Mouse (Mus musculus): ENCODE data around the gene Iffo2. TPM values are rescaled to one million over a fixed set of nuclear protein-coding genes. Genes with fewer than 3 reads are reported as not detected.

Gene Iffo2
- total and polyA plus RNA-seq, 2 experiments from 2014 or later, result 5.8 to 18.1 TPM

DNA sequence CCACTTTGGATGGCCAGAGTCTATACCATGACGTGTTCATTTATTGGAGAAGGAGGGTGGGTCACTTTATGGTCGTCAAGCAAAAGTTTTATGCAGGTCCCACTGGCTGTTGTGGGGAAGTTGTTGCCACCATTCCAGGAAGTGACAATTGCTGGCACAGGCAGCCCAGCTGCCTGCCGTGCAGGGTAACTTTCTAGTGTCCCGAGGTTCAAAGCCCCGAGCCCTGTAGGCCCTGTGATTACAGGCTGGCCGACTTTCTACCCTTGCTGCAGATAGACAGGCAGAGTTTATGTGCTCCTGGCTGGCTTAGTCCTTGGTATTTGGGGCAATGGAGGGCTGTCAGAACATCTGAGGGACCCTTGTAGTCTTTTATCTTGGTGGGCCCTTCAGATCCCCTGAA, 49.1 kb downstream of the Iffo2 start:
- DNase-seq (ENCODE audit: low spot score) (no peak), ATAC-seq (ENCODE audit: low FRiP score) (no peak)
- no peak overlapping the region for H3K4me3 ChIP-seq (ENCODE audit: low read depth, low read length)
- H3K9ac ChIP-seq (replicated peaks; ENCODE audit: low read length, poor library complexity, severe bottlenecking), result no peak overlapping the region
- H3K27ac ChIP-seq (ENCODE audit: low read depth, low read length), result no peak overlapping the region
- no peaks in the 10 kb centered on the region for H3K9me3 ChIP-seq (ENCODE audit: low read length)
- H3K4me2 ChIP-seq (ENCODE audit: low read depth, low read length, poor library complexity, severe bottlenecking), result no peak overlapping the region
- TF ChIP-seq CTCF (IDR thresholded peaks at IDR 0.05), result no peak
- no peaks in the 10 kb centered on the region for H3K27me3 ChIP-seq (ENCODE audit: insufficient read depth, low read length)
- no peaks in the 10 kb centered on the region for H3K36me3 ChIP-seq (ENCODE audit: insufficient read depth, low read length)
- WGBS, result 62% methylated on average over 6 of the region's 6 CpGs
- peaks cover 39% of the 10 kb centered on the region for H3K4me1 ChIP-seq (ENCODE audit: insufficient read depth, low read length)

DNA sequence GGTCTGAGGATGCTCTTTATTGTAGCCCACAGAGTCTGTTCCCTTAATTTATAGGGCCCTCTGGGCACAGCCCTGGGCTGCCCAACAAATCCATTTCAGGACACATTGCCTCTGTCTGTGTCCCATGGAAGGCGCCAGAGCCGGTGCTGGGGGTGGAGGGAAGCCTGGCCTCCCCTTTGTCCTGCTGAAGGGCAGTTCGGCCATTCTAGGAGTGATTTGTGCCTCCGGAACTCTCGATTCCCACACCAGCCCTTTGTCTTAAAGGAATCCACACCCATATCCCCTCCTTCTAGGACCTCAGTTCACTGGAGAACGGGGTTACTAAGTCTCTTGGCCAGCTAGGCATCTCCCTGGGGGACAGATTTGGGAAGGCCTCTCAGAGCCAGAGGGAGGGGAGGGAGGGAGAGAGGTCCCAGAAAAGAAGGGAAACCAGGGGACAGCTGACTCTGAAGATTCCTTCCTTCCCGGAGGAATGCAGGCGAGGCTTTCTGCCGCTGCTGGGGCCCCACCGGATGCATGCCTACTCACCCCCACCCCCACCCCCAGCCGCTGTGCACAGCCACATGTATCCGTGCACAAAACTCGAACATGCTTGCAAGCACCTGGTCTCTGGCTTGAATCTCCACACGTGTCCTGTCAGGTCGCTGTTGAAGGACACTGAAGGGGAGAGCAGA, 50.5 kb downstream of the Iffo2 start:
- Histone ChIP-seq H3K27ac (ENCODE audit: low read depth, low read length) (peak overlapping the region; percentile 51), H3K4me1 (ENCODE audit: insufficient read depth, low read length) (peaks cover 39% of the 10 kb centered on the region), H3K9ac (replicated peaks; ENCODE audit: low read length, poor library complexity, severe bottlenecking) (peak overlapping the region; percentile 34), H3K36me3 (ENCODE audit: insufficient read depth, low read length) (no peaks in the 10 kb centered on the region), H3K4me3 (ENCODE audit: low read depth, low read length) (peak overlapping the region; percentile 25), H3K27me3 (ENCODE audit: insufficient read depth, low read length) (no peaks in the 10 kb centered on the region), H3K4me2 (ENCODE audit: low read depth, low read length, poor library complexity, severe bottlenecking) (peak overlapping the region; percentile 53), H3K9me3 (ENCODE audit: low read length) (no peaks in the 10 kb centered on the region)
- no peak for TF ChIP-seq CTCF (IDR thresholded peaks at IDR 0.05)
- DNase-seq (ENCODE audit: low spot score), result peak; percentile 33
- ATAC-seq (ENCODE audit: low FRiP score), result no peak
- WGBS, result 8% methylated on average over 15 of the region's 15 CpGs

DNA sequence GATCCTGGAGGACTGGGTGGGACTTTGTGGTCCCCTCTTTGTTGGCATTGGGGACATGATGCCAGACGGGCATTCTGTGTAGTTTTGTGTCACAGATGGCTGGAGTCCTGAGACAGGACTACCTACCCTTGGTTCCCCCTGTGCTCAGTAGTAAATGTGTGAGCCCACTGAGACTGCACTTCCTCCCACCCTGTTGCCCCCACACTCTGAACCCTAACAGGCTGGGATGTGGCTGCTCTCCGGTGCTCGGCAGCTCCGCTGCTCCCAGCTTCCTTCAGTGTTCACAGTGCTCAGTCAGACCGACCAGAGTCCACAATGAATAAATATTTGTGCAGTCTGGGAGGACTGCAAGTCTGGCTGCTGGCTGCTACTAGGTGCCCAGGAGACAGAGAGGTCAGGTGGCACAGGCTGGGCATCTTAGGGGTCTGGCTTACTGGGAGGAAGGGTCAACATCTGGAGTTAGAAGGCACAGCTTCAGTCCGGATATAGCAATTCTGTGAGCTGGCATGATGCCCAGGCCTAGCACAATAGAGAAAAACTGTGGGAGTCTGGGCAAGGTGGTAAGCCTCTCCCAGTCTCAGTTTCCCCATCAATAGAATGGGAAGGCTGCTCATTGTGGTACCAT, 51.2 kb downstream of the Iffo2 start:
- peak overlapping the region; percentile 34 for H3K9ac ChIP-seq (replicated peaks; ENCODE audit: low read length, poor library complexity, severe bottlenecking)
- H3K27me3 ChIP-seq (ENCODE audit: insufficient read depth, low read length), result no peaks in the 10 kb centered on the region
- ATAC-seq (ENCODE audit: low FRiP score) (no peak), DNase-seq (ENCODE audit: low spot score) (no peak)
- TF ChIP-seq CTCF (IDR thresholded peaks at IDR 0.05), result no peak
- peak overlapping the region; percentile 53 for H3K4me2 ChIP-seq (ENCODE audit: low read depth, low read length, poor library complexity, severe bottlenecking)
- no peaks in the 10 kb centered on the region for H3K36me3 ChIP-seq (ENCODE audit: insufficient read depth, low read length)
- peak overlapping the region; percentile 25; the same call in 1 of the 2 replicates for H3K4me3 ChIP-seq (ENCODE audit: low read depth, low read length)
- H3K9me3 ChIP-seq (ENCODE audit: low read length), result no peaks in the 10 kb centered on the region
- peaks cover 33% of the 10 kb centered on the region for H3K4me1 ChIP-seq (ENCODE audit: insufficient read depth, low read length)
- peak overlapping the region; percentile 51 for H3K27ac ChIP-seq (ENCODE audit: low read depth, low read length)
- 37% methylated on average over 6 of the region's 6 CpGs for WGBS

DNA sequence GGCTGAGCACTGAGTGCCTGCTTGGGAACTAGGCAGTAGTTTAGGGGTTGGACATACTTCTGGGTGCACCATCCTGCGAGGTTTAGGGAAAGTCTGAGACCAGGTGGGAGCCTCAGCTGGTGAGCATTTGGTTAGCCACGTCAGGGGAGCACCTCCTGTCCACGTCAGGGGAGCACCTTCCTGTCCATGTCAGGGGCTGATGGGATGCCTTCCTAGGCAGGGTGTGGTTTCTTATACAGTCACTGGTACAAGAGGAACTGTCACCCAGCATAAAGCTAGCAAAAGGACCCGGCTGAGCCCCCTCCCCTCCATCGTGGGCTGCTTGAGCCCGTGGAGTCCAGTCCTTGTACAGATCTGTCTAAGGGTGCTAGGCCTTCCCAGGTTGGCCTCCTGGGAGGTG, 52.0 kb downstream of the Iffo2 start:
- WGBS, result 83% methylated on average over 6 of the region's 6 CpGs
- H3K9me3 ChIP-seq (ENCODE audit: low read length), result no peaks in the 10 kb centered on the region
- H3K27me3 ChIP-seq (ENCODE audit: insufficient read depth, low read length), result no peaks in the 10 kb centered on the region
- DNase-seq (ENCODE audit: low spot score) (no peak), ATAC-seq (ENCODE audit: low FRiP score) (no peak)
- no peak for TF ChIP-seq CTCF (IDR thresholded peaks at IDR 0.05)
- H3K4me1 ChIP-seq (ENCODE audit: insufficient read depth, low read length), result peaks cover 25% of the 10 kb centered on the region
- H3K4me3 ChIP-seq (ENCODE audit: low read depth, low read length), result no peak overlapping the region
- no peak overlapping the region for H3K4me2 ChIP-seq (ENCODE audit: low read depth, low read length, poor library complexity, severe bottlenecking)
- H3K9ac ChIP-seq (replicated peaks; ENCODE audit: low read length, poor library complexity, severe bottlenecking), result no peak overlapping the region
- no peak overlapping the region for H3K27ac ChIP-seq (ENCODE audit: low read depth, low read length)
- H3K36me3 ChIP-seq (ENCODE audit: insufficient read depth, low read length), result no peaks in the 10 kb centered on the region

DNA sequence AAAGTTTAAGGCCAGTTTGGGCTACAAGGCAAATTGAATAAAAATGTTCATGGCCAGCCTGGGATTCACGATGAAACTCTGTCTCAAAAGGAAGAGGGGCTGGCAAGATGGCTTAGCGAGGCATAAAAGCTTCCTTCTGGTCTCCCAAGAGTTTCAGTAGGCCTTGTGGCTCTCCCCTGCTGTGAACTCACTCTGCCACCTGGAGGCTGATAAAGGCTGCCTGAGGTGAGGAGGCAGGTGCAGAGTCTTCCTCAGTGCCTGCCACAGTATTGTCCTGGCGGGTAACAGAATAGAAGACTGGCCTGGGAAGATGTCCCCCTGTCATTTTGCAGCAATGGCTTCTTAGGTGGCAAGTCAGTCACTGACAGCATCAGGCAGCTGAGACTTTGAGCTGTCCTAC, 52.6 kb downstream of the Iffo2 start:
- Histone ChIP-seq H3K36me3 (ENCODE audit: insufficient read depth, low read length) (no peaks in the 10 kb centered on the region), H3K27ac (ENCODE audit: low read depth, low read length) (no peak overlapping the region), H3K4me3 (ENCODE audit: low read depth, low read length) (no peak overlapping the region), H3K9ac (replicated peaks; ENCODE audit: low read length, poor library complexity, severe bottlenecking) (no peak overlapping the region), H3K9me3 (ENCODE audit: low read length) (no peaks in the 10 kb centered on the region), H3K4me1 (ENCODE audit: insufficient read depth, low read length) (peaks cover 24% of the 10 kb centered on the region), H3K27me3 (ENCODE audit: insufficient read depth, low read length) (no peaks in the 10 kb centered on the region), H3K4me2 (ENCODE audit: low read depth, low read length, poor library complexity, severe bottlenecking) (no peak overlapping the region)
- ATAC-seq (ENCODE audit: low FRiP score) (no peak), DNase-seq (ENCODE audit: low spot score) (no peak)
- TF ChIP-seq CTCF (IDR thresholded peaks at IDR 0.05), result peak; percentile 26
- 29% methylated on average over 3 of the region's 3 CpGs for WGBS

DNA sequence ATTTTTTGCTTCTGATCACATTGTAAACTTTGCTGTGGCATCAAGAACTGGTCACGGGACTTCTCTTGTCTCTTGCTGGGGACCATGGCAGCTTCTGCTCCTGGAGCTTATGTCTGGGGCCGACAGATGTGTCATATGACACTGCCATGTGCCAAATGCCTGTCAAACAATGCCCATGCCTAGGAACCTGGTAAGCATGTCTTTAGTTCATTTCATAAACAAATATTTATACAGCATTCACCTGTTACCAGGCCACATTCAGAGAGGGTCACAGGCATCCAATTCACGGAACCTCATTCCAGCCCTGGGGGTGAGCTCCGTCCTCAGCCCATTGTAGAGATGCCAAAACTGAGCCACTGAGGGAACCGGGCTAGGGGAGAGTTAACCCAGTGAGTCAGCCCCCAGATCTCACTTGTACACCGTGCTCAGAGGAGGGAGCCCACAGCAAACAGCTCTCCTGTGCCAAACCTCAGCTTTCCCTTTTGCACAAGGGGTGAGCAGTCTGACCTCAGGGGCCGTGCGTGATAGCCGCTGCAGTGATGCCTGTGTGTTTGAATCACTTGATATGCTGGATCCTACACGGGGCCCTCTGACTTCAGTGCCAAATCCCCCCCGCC, 53.4 kb downstream of the Iffo2 start:
- H3K27me3 ChIP-seq (ENCODE audit: insufficient read depth, low read length), result no peaks in the 10 kb centered on the region
- H3K4me3 ChIP-seq (ENCODE audit: low read depth, low read length), result no peak overlapping the region
- DNase-seq (ENCODE audit: low spot score) (no peak), ATAC-seq (ENCODE audit: low FRiP score) (no peak)
- no peak overlapping the region for H3K4me2 ChIP-seq (ENCODE audit: low read depth, low read length, poor library complexity, severe bottlenecking)
- H3K36me3 ChIP-seq (ENCODE audit: insufficient read depth, low read length), result no peaks in the 10 kb centered on the region
- no peak overlapping the region for H3K27ac ChIP-seq (ENCODE audit: low read depth, low read length)
- no peaks in the 10 kb centered on the region for H3K9me3 ChIP-seq (ENCODE audit: low read length)
- H3K4me1 ChIP-seq (ENCODE audit: insufficient read depth, low read length), result peaks cover 19% of the 10 kb centered on the region
- no peak for TF ChIP-seq CTCF (IDR thresholded peaks at IDR 0.05)
- 80% methylated on average over 11 of the region's 11 CpGs for WGBS
- no peak overlapping the region for H3K9ac ChIP-seq (replicated peaks; ENCODE audit: low read length, poor library complexity, severe bottlenecking)

Data from midbrain, postnatal 0 days (tissue).